In genomic region chr3:96172197-96173178, GRCm38 (mm10) we compare ENCODE assay signal across 8 mouse cellular contexts. TPM values are rescaled to one million over a fixed set of nuclear protein-coding genes. Genes with fewer than 3 reads are reported as not detected.
DNase-seq lines count a peak whose midpoint lies in the region; ATAC-seq and TF ChIP-seq lines count a peak whose summit lies in the region.

TSS of gene Sf3b4 (plus strand) at chr3:96172332.

- peaks cover 42% of the 10 kb centered on the region for H3K4me1 ChIP-seq in embryonic facial prominence, embryonic 13.5 days
- peaks cover 9% of the 10 kb centered on the region for H3K4me1 ChIP-seq in heart, adult 2 months (ENCODE audit: control insufficient read depth, insufficient read depth, low read length)

- peaks cover 61% of the 10 kb centered on the region for H3K36me3 ChIP-seq in embryonic facial prominence, embryonic 13.5 days
- peaks cover 14% of the 10 kb centered on the region for H3K36me3 ChIP-seq in heart, adult 2 months (ENCODE audit: control insufficient read depth, insufficient read depth, low read length)

- peak within 1 kb of the TSS; percentile 88 for H3K9ac ChIP-seq in embryonic facial prominence, embryonic 13.5 days
- H3K9ac ChIP-seq in heart, adult 2 months (ENCODE audit: low read depth, low read length): peak within 1 kb of the TSS; percentile 91

- no peak for TF ChIP-seq CTCF in heart, adult 2 months (IDR thresholded peaks at IDR 0.05)

- peak within 1 kb of the TSS; percentile 99 for H3K27ac ChIP-seq in embryonic facial prominence, embryonic 13.5 days
- peak within 1 kb of the TSS; percentile 96 for H3K27ac ChIP-seq in heart, adult 2 months

- peak; percentile 97 for DNase-seq in 416B (ENCODE audit: low read depth)
- DNase-seq in adrenal gland, postnatal 36 days: peak; percentile 88 to 92
- peak; percentile 88 to 90 for DNase-seq in heart, adult 2 months
- peak; percentile 85 for DNase-seq in kidney, adult 9 months
- DNase-seq in liver: peak; percentile 94
- DNase-seq in spleen, postnatal 4 days (ENCODE audit: low spot score in 2 of 2): peak; percentile 83 to 90

- peak; percentile 84 for TF ChIP-seq EP300 in heart, adult 2 months (IDR thresholded peaks at IDR 0.05; ENCODE audit: insufficient read depth, low read depth, low read length)

- peak within 1 kb of the TSS; percentile 93 for H3K4me2 ChIP-seq in embryonic facial prominence, embryonic 13.5 days

- no peaks in the 10 kb centered on the region for H3K27me3 ChIP-seq in embryonic facial prominence, embryonic 13.5 days
- H3K27me3 ChIP-seq in heart, adult 2 months (ENCODE audit: control insufficient read depth, insufficient read depth, low read length): no peaks in the 10 kb centered on the region

- intact Hi-C loops in heart, adult 2 months (cut with DNase I): no loop called here

- peak within 1 kb of the TSS; percentile 93 for H3K4me3 ChIP-seq in embryonic facial prominence, embryonic 13.5 days
- H3K4me3 ChIP-seq in heart, adult 2 months: peak within 1 kb of the TSS; percentile 96

- ATAC-seq in embryonic facial prominence, embryonic 13.5 days (ENCODE audit: insufficient number of reproducible peaks, insufficient read depth, low FRiP score, low TSS enrichment, low read depth): peak; percentile 89
- ATAC-seq in monocyte, adult 5-6 weeks (replicated peaks; ENCODE audit: insufficient number of reproducible peaks, low FRiP score, low TSS enrichment, poor library complexity, severe bottlenecking): peak; percentile 88

- H3K79me2 ChIP-seq in heart, adult 2 months (replicated peaks; ENCODE audit: control insufficient read depth, insufficient read depth, low read length): no peaks in the 10 kb centered on the region; the same call in 1 of the 2 replicates

- under 1% methylated on average over 53 of the region's 58 CpGs for WGBS in embryonic facial prominence, embryonic 13.5 days
- under 1% methylated on average over 55 of the region's 58 CpGs for WGBS in heart, adult 2 months

- peak; percentile 97 for TF ChIP-seq POLR2A in heart, adult 2 months (IDR thresholded peaks at IDR 0.05; ENCODE audit: insufficient read depth, low read depth, low read length)

- H3K9me3 ChIP-seq in embryonic facial prominence, embryonic 13.5 days: no peaks in the 10 kb centered on the region

RNA-seq across cellular contexts. Expression of gene Sf3b4, which starts in this region (rescaled TPM):
- total RNA-seq in adrenal gland, postnatal 36 days (2021): 10 to 100 TPM; 53.6 to 57.9 TPM
- polyA plus RNA-seq in embryonic facial prominence, embryonic 13.5 days (2015; fragmentation: Nextera tagmentation; extraction: Ambion mirVana): 163 and 184 TPM in 2 replicates
- total RNA-seq in heart, adult 2 months (2021): 10 to 100 TPM; 15.7 to 16.5 TPM
- 19.2 and 23.0 TPM in 2 replicates for polyA plus RNA-seq in heart, adult 2 months (2012; rRNA removed)
- total RNA-seq in monocyte, adult 5-6 weeks (2017): 4.0 to 14.2 TPM (median 7.5 TPM) in 3 replicates

Comparison
In these comparisons a context has a peak if more than half of its experiments do, and no peak if none do; other contexts are left out.
1. Peak in every context shown above with its lines: DNase-seq, ATAC-seq, H3K4me3 ChIP-seq and H3K27ac ChIP-seq.